Mouse (Mus musculus) lung, embryonic 16.5 days (tissue): ENCODE measurements around the gene Slamf9. TPM values are rescaled to one million over a fixed set of nuclear protein-coding genes. Genes with fewer than 3 reads are reported as not detected.

Source experiments
- ATAC-seq: fragments of 200-750 bp; cut with Nextera tagmentation; 2 replicates; pipeline ENCODE4 v1.8.0; 2017; ENCODE audit warnings: low read depth, mild to moderate bottlenecking, moderate library complexity
- H3K27ac ChIP-seq: fragments of 300-500 bp; sonication (generic); 2 replicates; pipeline ENCODE4 v1.5.1; 2014; ENCODE audit warnings: mild to moderate bottlenecking, control low read depth, low read length
- H3K27me3 ChIP-seq: fragments of 300-500 bp; sonication (generic); 2 replicates; pipeline ENCODE4 v1.6.1; 2014; ENCODE audit warnings: low read depth, low read length, mixed read lengths; ENCODE audit not compliant: control insufficient read depth, insufficient read depth
- H3K36me3 ChIP-seq: fragments of 300-500 bp; sonication (generic); 2 replicates; pipeline ENCODE4 v1.6.1; 2014; ENCODE audit warnings: low read length; ENCODE audit not compliant: control insufficient read depth, insufficient read depth
- H3K4me1 ChIP-seq: fragments of 300-500 bp; sonication (generic); replicated peaks from 2 replicates; pipeline ENCODE4 v1.6.1; 2014; ENCODE audit warnings: low read length, mixed read lengths; ENCODE audit not compliant: control insufficient read depth, insufficient read depth
- H3K4me2 ChIP-seq: fragments of 300-500 bp; sonication (generic); 2 replicates; pipeline ENCODE4 v1.6.1; 2014; ENCODE audit warnings: low read depth, low read length, control low read depth
- H3K4me3 ChIP-seq: fragments of 300-500 bp; sonication (generic); 2 replicates; pipeline ENCODE4 v1.5.1; 2014; ENCODE audit warnings: mild to moderate bottlenecking, low read length, control low read depth
- H3K9ac ChIP-seq: fragments of 300-500 bp; sonication (generic); 2 replicates; pipeline ENCODE4 v1.6.1; 2014; ENCODE audit warnings: low read length, control low read depth
- H3K9me3 ChIP-seq: fragments of 300-500 bp; sonication (generic); 2 replicates; pipeline ENCODE4 v1.6.1; 2016; ENCODE audit warnings: low read length; ENCODE audit not compliant: control insufficient read depth
- WGBS: fragments of 180-500 bp; shearing (Covaris S2); extraction: QIAGEN DNeasy Blood & Tissue Kit; methylation state at CpG from one replicate; pipeline ENCODE4 v1.1.7; 2014; 5-methylcytosine and 5-hydroxymethylcytosine counted together
- polyA plus RNA-seq: library from polyadenylated mRNA; unstranded; fragments of >200 nt; fragmentation: Nextera tagmentation; extraction: Ambion mirVana; gene quantifications from 2 replicates; pipeline ENCODE4 v1.2.1, GENCODE M21; 2015

Slamf9 gene
- polyA plus RNA-seq: 0.57 and 0.64 TPM in 2 replicates

DNA sequence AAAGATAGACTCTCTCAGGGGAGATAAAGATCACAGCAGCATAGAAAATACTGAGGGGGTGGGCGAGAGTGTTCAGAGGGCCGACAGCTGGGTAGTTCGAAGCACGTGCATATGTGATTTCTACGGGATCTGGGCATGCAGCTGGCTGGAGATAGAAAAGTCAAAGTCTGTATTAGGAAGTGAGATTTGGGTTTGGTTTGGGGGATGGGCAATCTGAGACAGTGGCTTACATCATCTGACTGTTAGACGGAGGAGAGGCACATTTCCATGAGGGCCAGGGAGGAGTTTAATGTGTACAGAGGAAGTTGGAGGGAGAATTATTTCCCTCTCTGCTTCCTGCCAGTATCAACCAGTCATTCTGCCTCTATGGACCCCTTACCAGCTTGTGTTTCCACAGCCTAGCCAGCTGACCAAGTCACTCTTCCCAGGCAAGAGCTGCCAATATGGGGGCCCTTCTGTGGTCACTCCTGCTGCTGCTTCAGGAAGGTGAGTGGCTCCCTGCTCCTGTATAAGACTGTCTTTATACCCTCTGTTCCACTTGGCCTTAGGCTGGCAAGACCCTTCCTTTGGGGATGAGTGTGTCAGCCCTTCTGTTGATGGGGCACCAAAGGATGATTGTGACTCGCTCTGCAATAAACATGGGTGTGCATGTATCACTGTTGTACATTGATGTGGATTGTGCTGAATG, at the start of gene Slamf9:
TSS of gene Slamf9 (plus strand) at position 305 of the 688 bp plus-strand sequence.
- no peak within 1 kb of the TSS for H3K27ac ChIP-seq
- no peaks in the 10 kb centered on the region for H3K36me3 ChIP-seq
- no peaks in the 10 kb centered on the region for H3K27me3 ChIP-seq
- no peak within 1 kb of the TSS for H3K9ac ChIP-seq
- ATAC-seq: peak; percentile 59
- H3K9me3 ChIP-seq: no peaks in the 10 kb centered on the region
- no peak within 1 kb of the TSS for H3K4me2 ChIP-seq
- peaks cover 2% of the 10 kb centered on the region; the same call in 1 of the 2 replicates for H3K4me1 ChIP-seq
- 38% methylated on average over 7 of the region's 7 CpGs for WGBS
- H3K4me3 ChIP-seq: no peak within 1 kb of the TSS

DNA sequence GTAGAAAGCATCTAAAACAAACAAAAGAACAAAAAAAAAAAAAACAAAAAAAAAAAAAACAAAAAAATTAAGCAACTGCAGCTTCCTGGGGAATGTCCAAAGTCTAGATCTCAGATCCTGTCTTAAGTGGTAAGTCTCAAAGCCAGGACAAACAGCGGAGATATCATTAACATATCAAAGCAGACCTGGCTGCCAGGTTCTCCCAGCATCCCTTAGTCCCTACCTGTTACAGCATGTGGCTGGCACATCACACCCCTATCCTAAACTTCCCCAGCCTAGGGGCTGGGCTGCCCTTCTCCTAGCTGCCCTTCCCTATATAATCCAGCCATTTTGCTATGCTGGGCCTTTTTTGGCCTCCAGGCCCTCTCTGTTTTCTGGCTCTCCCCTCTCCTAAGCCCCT, 48.7 kb upstream of the Slamf9 start:
- 58% methylated on average over 1 of the region's 1 CpGs for WGBS
- no peaks in the 10 kb centered on the region for H3K27me3 ChIP-seq
- no peaks in the 10 kb centered on the region for H3K9me3 ChIP-seq

DNA sequence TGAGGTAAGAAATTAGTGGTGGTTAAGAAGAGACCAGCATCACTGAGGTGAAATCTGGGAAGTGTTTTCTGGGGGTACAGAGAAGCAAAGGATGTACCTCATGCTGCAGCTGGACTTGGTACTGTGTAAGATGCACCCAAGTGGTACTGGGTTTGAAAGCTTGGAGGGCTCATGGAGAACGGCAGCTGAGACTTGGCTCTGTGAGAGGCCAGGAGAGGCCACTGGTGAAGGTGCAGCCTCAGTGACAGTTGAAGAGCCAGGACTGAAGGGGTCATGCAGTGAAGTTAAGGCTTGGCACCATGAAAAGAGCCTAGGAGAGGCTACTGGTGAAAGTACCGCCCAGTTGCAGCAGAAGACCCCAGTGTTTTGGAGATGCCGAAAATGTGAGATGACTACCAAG, 47.3 kb upstream of the Slamf9 start:
- no peak for ATAC-seq
- H3K27me3 ChIP-seq: no peaks in the 10 kb centered on the region
- no peaks in the 10 kb centered on the region for H3K9me3 ChIP-seq
- no peak overlapping the region for H3K27ac ChIP-seq
- H3K4me1 ChIP-seq: peaks cover 14% of the 10 kb centered on the region
- WGBS: 79% methylated on average over 3 of the region's 3 CpGs
- H3K4me3 ChIP-seq: no peak overlapping the region
- no peak overlapping the region for H3K9ac ChIP-seq
- no peaks in the 10 kb centered on the region for H3K36me3 ChIP-seq
- no peak overlapping the region for H3K4me2 ChIP-seq

More for the DNA sequence above, 48.7 kb upstream of the Slamf9 start:
- ATAC-seq: no peak
- H3K9ac ChIP-seq: no peak overlapping the region
- H3K4me2 ChIP-seq: no peak overlapping the region
- H3K4me3 ChIP-seq: no peak overlapping the region
- no peaks in the 10 kb centered on the region for H3K36me3 ChIP-seq
- no peak overlapping the region for H3K27ac ChIP-seq
- H3K4me1 ChIP-seq: peaks cover under 1% of the 10 kb centered on the region; the same call in 1 of the 2 replicates

DNA sequence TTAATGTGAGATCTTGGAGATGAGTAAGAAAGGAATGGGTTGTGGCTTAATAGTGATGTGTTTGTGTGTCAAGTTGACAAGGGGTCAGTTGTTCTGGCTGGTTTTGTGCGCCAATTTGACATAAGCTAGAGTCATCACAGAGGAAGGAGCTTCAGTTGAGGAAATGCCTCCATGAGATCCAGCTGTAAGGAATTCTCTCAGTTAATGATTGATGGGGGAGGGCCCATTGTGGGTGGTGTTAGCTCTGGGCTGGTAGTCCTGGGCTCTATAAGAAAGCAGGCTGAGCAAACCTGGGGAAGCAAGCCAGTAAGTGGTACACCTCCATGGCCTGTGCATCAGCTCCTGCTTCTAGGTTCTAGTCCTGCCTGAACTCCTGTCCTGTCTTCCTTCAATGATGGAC, 46.5 kb upstream of the Slamf9 start:
- Histone ChIP-seq H3K9me3 (no peaks in the 10 kb centered on the region), H3K27me3 (no peaks in the 10 kb centered on the region), H3K27ac (no peak overlapping the region), H3K9ac (no peak overlapping the region), H3K36me3 (no peaks in the 10 kb centered on the region), H3K4me3 (no peak overlapping the region), H3K4me1 (peaks cover 14% of the 10 kb centered on the region), H3K4me2 (no peak overlapping the region)
- no peak for ATAC-seq
- WGBS: 68% methylated on average over 1 of the region's 1 CpGs

DNA sequence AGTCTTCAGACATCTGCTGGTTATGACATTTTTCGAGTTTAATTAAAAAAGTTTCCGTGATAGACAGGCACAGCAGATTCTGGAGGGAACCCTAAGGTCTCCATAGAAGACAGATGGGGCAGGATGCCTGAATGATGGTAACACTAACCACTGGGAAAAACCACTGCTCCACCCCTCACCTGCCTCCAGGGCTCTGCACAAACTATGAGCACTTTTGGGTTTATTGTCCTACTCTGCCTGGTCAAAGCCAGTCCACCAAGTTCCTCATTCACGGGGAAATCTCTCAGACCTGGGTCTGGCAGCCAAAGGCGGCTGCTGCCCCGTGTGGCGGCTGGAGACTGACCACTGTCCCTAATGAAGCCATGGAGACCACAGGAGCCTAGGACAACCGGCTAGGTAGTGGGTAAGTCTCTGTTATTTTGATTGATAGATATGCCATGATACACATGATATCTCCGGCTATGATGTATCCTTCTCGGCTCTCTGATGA, 44.4 kb upstream of the Slamf9 start:
- ATAC-seq: no peak
- Histone ChIP-seq H3K27me3 (no peaks in the 10 kb centered on the region), H3K4me3 (no peak overlapping the region), H3K9me3 (no peaks in the 10 kb centered on the region), H3K4me1 (peaks cover 14% of the 10 kb centered on the region), H3K36me3 (no peaks in the 10 kb centered on the region), H3K27ac (no peak overlapping the region), H3K4me2 (no peak overlapping the region), H3K9ac (no peak overlapping the region)
- 49% methylated on average over 9 of the region's 9 CpGs for WGBS

DNA sequence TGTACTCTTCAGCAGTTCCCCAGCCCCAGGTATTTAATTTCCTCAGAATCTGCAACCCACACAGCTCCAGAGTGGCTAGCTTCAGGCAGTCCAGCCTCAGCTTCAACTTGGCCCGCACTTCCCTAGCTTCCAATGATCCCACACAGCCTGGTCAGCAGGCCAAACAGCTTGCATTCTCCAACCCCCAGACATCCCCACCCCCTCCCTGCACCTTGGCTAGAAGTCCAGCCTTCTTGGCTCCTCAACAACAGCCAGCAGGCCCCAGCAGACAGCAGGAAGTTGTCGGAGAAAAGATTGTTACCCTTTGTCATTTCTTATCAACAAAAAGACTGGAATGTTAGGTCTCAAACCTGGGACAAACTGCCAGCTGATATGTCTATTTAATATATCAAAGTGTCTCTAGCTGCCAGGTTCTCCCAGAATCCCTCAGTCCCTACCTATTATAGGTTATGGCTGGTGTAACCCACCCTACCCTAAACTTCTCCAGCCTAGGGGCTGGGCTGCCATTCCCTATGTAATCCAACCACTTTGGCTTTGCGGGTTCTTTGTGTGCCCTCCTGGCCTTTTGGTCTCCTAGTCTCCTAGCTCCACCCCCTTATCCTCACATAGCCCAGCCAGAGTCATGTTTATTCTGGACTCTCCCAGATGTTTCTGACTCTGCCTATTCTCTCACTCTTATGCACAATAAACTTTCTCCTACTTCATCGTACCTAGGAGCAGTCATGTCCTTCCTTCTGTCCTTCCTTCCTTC, 43.1 kb upstream of the Slamf9 start:
- Histone ChIP-seq H3K27ac (peak overlapping the region; percentile 19; the same call in 1 of the 2 replicates), H3K4me2 (no peak overlapping the region), H3K27me3 (no peaks in the 10 kb centered on the region), H3K4me3 (no peak overlapping the region), H3K9me3 (no peaks in the 10 kb centered on the region), H3K4me1 (peaks cover 14% of the 10 kb centered on the region), H3K36me3 (no peaks in the 10 kb centered on the region), H3K9ac (no peak overlapping the region)
- WGBS: 12% methylated on average over 4 of the region's 4 CpGs
- ATAC-seq: peak; percentile 80

DNA sequence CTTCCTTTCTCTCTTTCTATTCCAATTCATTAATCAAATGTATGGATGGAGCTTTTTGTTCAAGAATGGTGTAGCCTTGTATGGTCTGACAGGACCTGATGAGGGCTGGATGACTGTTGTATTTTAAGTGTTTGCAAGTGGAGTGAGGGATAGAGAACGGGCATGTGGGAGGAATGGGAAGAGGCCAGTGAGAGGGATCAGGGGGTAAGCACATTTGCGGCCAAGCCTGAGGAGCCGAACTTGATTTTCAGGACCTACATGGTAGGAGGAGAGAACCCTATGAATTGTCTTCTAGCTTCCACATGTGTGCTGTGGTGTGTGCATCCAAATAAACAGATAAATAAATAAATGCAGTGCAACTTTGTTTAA, 42.6 kb upstream of the Slamf9 start:
- Histone ChIP-seq H3K9me3 (no peaks in the 10 kb centered on the region), H3K36me3 (no peaks in the 10 kb centered on the region), H3K4me1 (peaks cover 14% of the 10 kb centered on the region), H3K27ac (no peak overlapping the region), H3K4me2 (no peak overlapping the region), H3K27me3 (no peaks in the 10 kb centered on the region), H3K9ac (no peak overlapping the region), H3K4me3 (no peak overlapping the region)
- 58% methylated on average over 3 of the region's 3 CpGs for WGBS
- no peak for ATAC-seq

DNA sequence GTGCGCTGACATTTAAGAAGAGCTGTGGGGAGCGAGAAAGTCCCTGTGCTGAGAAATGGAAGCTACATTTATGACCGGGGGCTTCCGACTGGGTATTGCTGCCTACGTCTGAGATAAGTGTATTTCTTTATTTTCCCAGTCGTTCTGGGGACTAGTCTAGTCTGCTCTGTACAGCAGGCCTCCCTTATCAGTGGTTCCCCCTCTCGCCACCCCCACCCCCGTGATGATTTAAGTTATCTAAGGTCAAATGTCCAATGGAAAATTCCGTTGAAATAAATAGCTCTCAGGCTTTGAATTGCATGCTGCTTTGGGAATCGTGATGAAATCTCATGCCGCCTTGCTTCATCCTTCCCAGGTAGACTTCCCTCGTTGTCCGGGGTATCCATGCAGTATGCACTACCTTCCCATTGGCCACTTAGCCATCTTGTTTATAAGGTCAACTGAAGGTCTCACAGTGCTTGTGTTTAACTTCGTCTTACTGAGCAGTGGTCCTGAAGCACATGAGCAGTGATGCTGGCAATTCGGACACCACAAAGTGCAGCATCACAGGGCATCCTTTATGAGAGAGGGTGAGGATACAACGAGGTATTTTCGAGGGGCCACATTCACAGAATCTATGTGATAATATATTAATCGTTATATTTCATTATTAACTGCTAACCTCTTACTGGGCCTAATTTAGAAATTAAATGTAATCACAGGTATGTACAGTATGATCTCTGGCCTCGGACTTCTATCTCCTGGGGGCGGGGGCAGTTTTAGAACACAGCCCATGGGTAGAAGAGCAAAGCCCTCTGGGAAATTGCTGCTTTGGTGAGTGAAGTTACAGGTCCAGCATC, 41.9 kb upstream of the Slamf9 start:
- Histone ChIP-seq H3K9me3 (no peaks in the 10 kb centered on the region), H3K27me3 (no peaks in the 10 kb centered on the region), H3K27ac (no peak overlapping the region), H3K4me1 (peaks cover 14% of the 10 kb centered on the region), H3K4me2 (no peak overlapping the region), H3K36me3 (no peaks in the 10 kb centered on the region), H3K4me3 (no peak overlapping the region), H3K9ac (no peak overlapping the region)
- WGBS: 54% methylated on average over 20 of the region's 20 CpGs
- no peak for ATAC-seq

DNA sequence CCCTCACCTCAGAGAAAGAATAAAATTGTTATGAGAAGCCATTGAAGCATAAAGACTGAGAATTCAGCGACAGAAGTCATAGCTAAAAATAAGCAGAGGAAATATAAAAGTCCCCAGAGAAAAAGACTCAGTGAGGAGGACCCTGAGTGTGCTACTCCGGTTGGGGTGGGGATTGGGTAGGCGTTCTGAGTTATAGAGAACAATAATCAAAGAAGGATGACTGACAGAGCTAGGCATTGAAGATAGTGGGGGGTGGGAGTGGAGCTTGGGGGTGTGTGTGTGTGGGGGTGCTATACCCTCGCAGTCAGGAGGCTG, 41.4 kb upstream of the Slamf9 start:
- Histone ChIP-seq H3K9me3 (no peaks in the 10 kb centered on the region), H3K9ac (no peak overlapping the region), H3K27me3 (no peaks in the 10 kb centered on the region), H3K36me3 (no peaks in the 10 kb centered on the region), H3K4me2 (no peak overlapping the region), H3K27ac (no peak overlapping the region), H3K4me1 (peaks cover 14% of the 10 kb centered on the region), H3K4me3 (no peak overlapping the region)
- WGBS: 88% methylated on average over 4 of the region's 4 CpGs
- no peak for ATAC-seq
